Mouse (Mus musculus) embryo, embryonic 10 days (tissue): ENCODE measurements at regions not wholly inside any gene's neighbourhood (a gene's known extent, or its start where the extent isn't known, plus 50 kb on each side); places are given as distances from the start of the nearest gene placed in this dataset.

Source experiments
- DNase-seq: peaks from one replicate; pipeline ENCODE4 v3.0.0-alpha.2; 2015; ENCODE audit warnings: low spot score

DNA sequence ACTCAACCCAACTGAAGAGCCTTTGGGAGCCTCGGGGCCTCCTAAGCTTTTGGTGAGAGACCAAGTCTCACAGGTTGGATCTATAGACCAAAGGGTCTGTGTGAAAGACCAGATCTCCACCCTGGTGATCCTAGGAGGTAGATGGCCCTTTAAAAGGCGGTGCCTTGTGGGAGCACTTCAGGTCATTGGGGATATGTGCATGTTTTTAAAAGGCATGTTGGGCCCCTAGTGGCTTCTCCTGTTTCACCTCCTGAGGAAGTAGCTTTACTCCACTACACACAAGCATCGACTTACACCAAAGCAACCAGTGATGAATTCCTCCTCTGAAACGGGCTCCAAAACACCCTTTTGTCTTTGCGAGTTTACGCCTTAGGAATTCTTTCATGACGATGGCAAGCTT is 292.3 kb upstream of the Cdh5 start:
- peak; percentile 69 for DNase-seq

DNA sequence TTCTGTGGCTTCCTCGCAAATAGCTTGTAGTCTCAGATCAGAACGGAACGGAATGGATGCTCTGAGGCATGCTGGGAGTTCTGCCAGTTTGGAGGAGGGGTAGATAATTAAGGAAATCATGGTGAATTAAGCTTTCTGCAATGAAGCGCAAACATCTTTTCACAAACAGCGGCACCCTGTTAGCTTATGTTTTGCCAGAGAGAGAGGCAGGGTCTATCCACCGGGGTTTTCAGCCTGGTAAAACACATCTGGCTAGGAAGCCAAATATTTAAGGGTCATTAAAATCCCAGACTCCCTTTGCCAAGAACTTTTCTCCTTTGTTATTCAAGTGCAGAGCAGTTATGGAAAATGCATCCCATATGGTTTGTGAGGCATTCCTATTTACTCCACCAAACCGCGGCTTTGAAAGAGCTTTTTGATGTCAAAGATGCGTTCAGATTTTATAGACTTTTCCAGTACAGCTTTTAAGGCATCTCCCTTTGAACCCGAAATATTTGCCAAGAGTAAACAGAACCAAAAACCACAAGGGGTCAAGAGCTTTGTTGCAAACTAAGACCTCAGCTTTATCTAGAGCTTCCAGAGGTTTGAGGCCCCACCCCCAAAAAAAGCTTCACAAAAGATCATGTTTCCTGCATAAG is 287.4 kb upstream of the Cdh5 start:
- no peak for DNase-seq

DNA sequence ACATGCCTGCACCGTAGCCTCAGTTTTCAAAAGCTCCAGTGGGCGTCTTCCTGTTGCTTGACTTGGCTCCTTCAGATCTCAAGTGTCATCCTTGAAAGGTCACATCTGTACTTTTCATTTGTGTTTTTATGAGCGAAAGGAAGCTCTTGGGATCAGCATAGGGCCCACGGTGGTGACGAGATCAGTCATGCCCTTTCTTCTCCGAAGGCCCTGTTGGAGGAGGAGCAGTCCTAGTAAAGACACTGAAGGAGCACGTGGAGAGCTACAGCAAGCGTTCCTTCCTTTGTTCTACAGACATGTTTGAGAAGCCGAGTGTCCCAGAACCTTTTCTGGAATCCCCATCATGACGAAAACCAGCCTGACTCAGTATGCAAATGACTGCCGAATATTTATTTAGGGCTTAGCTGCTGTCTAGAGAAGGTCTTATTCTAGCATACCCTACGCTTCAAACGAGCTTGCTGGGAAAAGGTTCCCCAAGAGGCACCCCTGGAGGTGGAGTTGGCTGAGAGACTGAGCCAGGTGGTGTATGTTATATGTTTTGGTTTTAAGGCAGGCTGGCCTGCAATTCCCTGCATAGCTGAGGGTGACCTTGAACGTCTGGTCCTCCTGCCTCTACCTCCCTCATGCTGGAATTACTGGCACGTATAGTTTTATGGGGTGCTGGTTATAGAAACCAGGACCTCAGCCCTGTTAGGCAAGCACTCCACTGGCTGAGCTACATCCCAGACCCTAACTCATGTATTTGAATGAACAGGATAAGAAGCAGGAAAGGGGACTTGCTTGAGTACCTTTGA is 285.1 kb upstream of the Cdh5 start:
- no peak for DNase-seq

DNA sequence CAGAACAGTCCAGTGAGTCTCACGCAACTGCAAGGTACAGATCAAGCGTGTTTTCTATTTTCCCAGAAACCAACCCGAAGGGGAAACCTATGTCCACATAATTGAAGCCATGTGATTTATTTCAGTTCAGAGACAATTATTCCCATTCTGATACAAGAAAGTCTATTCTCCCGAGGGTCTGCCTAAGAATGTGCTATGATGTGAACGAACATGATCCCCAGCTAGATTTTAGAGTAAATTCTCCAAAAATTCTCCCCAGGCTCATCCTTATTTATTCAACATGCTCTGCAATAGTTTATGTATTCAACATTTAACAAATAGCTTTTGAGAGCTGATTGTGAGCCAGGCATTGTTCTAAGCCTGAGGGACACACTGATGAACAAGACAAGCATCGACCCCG is 277.9 kb upstream of the Cdh5 start:
- no peak for DNase-seq

DNA sequence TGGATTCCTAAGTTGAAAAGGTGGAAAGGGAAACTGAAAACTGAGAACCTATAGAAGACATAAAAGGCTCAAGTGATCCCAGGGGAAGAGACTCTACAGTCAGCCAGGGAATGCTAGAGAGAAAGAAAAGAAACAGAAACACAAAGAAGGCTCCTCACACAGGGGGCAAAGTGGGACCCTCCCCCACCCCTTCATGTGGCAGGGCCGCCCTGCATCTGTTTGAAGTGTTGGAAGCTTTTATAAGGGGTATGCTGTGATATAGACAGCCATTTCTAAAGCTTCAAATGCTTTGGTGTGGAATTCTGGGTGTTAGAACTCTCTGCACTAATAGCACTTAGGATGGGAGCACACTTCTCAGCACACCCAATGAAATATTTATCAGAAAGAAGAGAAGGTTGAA is 276.7 kb upstream of the Cdh5 start:
- no peak for DNase-seq

DNA sequence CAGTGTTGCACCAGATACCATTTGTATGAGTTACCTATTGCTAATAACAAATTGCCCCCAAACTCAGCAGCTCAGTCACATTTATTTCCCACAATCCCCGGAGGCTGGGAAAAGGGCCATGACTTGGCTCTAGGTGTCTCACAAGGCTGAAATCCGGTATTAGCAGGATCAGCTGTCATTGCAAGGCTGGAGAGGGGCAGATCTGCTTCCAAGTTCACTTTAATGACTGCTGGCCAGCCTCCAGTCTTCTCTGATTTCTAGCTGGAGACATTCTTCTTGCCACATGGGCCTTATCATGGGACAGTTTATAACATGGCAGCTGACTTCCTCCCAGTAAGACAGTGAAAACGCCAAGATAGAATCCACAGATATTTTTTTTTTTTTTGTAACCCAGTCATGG is 276.1 kb upstream of the Cdh5 start:
- no peak for DNase-seq

DNA sequence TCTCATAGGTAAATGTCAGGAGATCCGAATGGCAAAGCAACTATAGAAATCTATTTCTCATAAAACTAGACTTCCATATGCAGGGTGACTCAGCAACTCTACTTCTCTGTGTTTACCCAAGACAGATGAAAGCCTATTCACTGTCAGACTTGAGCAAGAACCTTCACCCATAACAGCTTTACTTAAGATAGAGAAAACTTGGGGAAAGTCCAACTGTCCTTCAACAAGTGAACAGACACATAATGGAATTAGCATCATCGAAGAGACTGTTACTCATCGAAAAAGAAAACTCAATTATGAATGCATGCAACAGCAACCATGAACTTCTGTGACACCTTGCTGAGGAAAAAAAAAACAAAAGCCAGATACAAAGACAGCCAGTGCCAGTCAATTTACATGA is 271.0 kb upstream of the Cdh5 start:
- no peak for DNase-seq

DNA sequence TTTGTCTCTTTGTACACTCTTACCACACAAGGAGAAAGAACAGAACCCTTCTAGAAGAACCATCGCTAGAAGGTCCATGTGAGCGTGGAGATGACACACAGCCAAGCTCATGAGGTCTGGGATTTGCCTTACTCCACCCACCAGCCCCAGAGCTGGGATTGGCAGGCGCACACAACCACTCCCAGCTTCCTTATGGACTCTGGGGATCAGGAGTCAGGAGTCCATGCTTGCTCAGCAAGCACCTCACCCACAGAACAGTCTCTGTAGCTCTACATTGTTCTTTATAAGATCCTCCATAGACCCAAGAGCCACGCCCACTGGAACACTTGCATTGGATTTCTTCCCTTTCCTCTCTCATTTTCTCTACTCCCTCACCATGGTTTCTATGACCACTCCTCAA is 261.4 kb upstream of the Cdh5 start:
- no peak for DNase-seq

DNA sequence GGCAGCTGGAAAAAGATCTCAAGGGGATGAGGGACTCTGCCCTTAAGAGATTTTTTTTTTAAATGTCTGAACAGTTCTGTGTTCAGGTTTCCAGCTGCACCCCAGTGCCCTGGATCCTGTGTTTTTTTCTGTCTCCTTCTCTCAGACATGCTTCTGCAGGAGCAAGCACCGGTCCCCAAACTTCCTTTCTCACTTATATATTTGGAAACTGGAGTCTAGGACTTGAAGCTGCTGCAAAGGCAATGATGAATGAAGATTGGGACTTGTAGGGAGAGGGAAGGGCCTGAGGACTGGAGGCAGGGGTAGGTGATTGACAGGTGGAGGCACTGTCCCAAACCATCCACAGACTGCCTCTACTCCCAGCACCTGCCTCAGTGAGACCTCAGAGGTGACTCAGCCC is 255.5 kb upstream of the Cdh5 start:
- DNase-seq: no peak

DNA sequence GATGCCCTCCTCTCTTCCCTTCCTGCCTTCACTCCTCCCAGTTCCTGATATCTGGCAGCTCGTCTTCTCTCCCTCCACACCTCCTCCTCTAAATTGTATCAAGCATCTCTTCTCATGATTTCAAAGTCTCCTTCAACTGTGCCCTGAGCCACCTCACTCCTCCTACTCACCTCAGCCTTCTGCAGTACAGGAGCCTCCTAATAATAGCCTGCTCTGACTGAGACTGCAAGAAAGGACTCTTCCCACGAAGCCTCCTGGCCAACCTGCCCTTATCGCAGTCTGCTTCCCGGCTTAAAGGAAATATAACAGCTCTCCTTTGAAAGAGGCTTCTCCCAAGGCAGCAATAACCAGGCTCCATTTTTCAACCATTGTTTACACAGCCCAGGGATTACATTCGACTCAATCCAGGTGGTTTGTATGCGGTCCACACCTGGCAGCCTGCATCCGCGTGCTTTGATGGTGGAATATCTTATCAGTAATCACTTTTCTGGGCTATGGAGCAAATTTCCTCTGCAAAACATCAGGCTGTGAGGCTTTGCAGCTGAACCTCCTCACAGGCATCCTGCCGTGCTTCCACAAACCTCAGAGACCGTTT is 254.9 kb upstream of the Cdh5 start:
- no peak for DNase-seq

DNA sequence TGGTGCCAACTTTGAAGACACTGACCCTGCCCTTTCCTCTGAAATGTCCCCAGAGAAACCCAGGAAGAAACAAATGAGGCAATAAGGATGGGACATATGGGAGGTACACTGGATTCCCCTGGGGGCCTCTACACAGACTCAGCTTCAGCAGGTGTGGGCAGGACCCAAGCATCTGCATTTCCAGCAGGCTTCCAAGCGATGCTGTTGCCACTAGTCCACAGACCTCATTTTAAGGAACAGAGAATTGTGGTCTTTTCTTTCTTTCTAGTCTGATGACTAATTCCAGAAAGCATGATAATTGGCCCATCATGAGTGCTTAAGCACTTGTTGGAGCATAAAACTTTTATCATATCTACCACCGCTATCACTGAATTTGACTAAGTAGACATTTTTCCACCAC is 251.6 kb upstream of the Cdh5 start:
- no peak for DNase-seq

DNA sequence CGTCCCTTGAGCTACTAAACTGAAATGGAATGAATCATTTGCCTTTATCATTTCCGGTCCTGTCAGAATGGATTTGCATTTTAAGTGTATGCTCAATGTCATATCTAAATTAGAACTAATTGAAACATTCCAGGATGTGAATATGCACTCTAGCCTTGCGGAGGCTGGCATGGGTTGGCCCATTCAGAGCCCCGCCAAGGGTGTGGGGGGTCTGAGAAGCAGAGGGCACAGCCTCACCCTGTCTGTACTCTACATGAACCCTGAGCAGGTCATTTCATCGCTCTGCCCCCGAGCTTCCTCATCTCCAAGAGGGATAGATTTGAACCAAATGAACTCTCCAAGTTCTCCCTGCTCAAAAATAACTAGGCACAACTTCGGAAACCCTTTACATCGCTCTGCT is 250.1 kb upstream of the Cdh5 start:
- DNase-seq: no peak

DNA sequence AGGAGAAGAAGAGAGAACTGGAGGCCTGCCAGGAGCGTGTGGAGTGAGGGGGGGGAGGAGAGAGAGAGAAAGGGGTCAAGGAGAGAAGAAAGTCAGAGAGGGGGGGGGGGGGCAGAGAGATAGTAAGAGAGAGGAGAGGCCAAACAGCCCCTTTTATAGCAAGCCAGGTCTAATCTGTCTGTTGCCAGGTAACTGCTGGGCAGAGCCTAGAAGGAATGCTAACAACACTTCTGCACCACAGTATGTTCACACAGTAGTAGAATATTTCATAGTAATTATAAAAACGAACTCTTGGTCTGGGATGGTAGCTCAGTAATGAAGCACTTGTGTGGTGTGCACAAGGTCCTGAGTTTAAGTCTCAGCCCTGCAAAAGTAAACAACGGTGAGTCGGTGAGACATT is 248.4 kb upstream of the Cdh5 start:
- no peak for DNase-seq

DNA sequence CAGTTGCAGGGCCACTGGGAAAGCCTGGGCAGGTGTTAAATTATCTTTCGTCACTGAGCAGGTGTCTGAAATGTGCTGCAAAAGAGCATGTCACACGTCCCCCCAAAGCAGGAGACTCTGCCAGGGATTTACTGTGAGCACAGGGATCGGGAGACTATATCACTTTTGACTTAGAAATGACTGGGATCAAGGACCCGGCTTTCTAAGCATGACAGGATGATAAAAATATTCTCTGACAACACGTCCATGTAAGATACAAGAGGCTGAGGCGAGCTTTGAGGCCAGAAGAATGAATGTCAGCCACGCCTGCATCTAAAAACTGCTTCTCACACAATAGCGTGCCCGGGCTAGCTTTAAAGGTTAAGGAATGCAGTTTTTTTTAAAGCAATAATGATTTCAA is 246.1 kb upstream of the Cdh5 start:
- no peak for DNase-seq

DNA sequence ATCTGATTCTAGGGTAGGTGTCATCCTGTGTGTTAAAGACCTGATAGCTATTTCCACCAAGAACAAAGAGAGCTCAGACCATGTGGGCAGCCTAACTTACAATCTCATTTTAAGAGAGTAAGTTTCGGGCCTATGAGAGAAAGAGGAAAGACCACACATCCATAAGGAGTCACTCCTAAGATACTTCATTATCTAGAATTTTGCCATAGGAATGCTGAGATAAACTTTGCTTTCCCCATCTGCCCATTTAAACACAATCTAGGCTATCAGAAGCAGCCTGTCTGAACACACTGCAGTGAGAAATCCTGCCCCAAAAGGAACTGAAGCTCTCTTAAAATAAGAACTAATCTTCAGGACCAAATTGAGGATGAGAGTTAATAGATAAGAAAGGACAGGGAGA is 242.3 kb upstream of the Cdh5 start:
- DNase-seq: no peak

DNA sequence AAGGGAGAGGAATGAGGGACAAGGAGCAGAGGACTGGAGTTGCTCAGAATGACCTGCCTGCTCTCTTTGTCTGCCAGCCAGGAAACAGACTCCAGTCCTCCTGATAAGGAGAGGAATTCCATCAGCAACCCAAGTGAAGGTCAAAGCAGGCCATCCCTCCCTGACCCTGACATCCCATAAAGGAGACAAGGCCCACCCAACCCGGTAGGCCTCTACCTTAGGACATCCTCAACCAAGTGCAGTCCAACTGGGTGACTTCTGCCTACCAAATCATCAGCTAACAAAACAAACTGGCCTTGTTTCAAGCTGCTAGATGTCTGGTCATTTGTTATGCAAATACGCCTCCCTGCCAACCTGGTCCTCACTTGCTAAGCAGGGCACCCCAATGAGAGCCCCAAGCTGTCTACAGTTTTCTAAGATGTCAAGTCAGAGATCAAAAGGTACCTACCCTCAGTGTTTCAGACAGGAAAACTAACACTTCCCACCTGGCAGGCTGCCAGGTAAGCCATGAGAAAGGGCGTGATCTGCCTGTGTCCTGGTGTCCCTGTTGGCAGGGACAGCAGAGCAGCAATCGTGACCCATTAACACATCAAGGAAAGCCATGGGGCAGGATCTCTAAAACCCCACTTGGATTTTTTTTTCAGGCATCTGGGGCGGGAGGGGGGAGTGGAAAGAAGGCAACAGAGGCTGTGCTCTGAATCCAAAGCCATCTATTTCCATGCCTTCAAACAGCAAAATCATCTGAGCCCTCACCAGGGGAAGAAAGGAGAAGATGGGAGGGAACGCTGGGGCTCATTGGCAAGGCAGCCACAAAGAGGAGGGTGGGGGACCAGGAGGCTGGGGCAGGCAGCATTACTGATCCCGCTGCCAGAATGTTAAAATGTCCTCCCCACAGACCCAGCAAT is 227.6 kb upstream of the Cdh5 start:
- DNase-seq: peak; percentile 14

DNA sequence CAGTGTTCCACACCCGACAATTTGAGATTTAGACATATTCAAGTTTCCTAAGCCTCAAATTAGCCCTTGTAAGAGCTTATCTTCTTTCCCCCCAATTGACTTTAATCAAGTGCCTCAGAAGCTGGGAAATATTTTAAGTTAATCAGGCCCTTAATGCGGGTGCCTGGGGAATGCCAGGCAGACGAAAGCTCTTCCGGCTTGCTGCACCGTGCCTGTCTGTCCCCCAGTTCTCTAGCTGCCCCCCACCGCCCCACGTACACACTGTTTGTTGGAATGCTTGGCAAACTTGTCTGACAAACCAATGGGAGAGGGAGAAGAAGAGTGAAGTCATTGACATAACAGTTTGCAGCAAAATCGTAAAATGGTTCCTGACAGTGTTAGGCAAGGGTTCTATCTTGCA is 226.9 kb upstream of the Cdh5 start:
- no peak for DNase-seq

DNA sequence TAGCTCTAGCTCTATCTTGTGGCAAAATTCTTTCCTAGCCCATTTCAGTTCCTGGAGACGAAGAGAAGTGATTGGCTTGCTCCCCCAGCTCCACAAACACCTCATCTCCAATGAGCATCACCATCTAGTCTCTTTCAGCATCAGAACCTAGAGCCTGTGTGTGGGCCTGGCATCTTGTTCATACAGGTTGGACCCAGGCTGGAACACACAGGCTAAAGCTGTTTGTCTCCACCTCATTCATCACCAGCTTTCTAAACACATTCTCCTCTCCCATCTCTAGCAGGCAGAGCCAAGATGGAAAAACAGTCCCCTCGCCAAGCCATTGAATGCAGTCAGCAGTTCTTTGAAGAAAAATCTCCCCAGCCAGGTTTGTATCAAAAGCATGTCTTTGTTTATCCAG is 221.9 kb upstream of the Cdh5 start:
- no peak for DNase-seq

DNA sequence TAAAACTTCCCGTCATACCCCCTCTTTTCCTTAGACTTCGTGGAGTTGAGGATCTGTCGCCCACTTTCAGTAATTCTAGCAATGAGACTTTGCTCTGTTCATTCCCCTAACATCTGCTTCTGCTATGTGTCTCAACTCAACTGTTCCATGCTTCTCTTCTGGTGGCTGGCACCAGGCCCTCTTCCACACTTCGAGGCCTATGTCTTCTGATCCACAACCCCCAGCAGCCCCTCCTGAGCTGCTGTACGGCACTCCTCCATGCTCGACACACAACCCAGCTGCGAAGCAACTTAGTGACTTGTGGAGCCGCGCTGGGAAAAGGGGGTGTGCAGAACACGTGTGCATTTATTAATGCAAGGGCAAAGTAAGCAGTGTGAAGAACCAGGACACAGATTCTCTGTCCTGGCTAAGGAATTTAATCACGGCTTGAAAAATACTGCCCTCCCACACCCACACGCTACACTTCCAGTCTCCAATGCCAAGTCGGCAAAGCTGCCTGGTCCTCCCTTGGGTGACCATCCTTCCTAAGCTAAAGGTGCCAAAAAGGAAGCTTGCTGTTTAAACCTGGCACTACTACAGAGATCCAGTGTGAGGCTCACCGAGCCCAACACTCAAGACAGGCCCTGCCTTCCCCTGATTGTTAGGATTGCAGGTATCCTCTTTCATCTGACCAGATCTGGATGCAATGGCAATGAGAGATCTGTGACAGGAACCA is 220.8 kb upstream of the Cdh5 start:
- no peak for DNase-seq

DNA sequence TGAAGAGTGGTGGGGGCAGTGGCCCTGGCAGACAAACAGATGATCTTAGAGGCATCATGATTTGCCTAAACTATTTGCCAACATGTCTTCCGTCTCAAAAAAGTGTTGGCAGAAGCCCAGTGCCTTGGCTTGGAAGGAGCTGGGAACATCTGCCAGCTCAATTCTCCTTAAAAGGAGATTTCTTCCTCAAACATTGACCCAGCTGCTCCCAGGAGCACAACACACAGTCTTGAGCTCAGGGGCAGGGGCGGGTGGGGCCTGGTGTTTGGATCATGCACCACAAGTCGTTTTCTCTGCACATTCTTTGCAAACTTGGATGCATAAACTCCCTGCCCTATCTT is 220.3 kb upstream of the Cdh5 start:
- no peak for DNase-seq

DNA sequence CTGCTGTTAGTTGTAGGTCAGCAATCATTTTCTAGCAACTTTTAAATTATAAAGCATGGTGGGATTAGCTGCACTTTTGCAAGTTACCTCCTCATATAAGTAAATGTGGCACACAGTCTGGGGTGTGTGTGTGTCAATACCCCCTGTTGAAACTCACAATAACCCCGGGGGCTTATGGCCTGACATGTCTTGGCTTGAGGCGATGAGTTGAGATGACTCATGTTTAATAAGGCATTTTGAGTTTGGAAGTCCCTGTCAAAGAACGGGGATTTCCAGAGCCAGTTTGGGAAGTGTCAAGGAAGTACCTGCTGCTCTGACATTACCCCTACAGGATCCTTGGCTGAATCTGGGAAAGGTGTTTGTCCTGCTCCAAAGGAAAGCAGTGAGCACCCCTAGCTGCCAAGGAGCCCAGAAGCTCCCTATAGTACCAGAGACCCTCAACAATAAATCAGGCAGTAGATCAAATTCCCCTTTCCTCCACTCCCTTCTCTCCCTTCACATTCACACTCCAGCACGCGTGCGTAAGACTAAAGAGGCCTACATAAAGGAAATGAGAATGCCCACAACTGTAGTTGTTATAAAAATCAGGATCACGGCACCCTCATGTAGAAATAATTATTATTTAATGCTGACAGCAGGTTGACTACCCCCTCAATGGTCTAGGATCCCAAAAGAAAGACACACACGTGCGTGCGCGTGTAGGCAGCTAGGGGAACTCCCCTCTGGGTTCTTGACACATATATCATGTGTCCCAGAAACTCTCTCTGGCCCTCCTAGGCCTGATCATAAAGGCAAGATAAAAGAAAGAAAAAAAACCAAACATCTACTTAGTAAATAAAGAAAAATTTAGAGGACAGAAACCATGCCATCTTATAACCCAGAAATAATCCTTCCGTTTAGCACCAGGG is 216.3 kb upstream of the Cdh5 start:
- DNase-seq: no peak
